Mouse (Mus musculus) MEL (cell line): ENCODE data around the gene Reln. TPM values are rescaled to one million over a fixed set of nuclear protein-coding genes. Genes with fewer than 3 reads are reported as not detected.

Experiments used
- DNase-seq: peaks from one replicate; pipeline ENCODE4 v3.0.0; 2011; ENCODE audit warnings: low read depth, low spot score
- H3K27ac ChIP-seq: 2 replicates; pipeline ENCODE4 v1.5.1; 2012; ENCODE audit warnings: low read depth, mild to moderate bottlenecking, control low read depth, low read length, moderate library complexity; ENCODE audit not compliant: control insufficient read depth
- H3K27me3 ChIP-seq, 2 experiments: fragments of 150-350 bp in 1 of 2; sonication (generic) in 1 of 2; 2 replicates each; pipeline ENCODE4 v1.6.1; 2012; ENCODE audit warnings: low read length in 2 of 2, mild to moderate bottlenecking in 2 of 2, improper control_type of control experiment in 1 of 2, moderate library complexity in 1 of 2; ENCODE audit not compliant: insufficient read depth in 2 of 2, control insufficient read depth in 1 of 2
- H3K36me3 ChIP-seq, 2 experiments: 2 replicates each; pipeline ENCODE4 v1.6.1; 2012 to 2014; ENCODE audit warnings: low read length in 2 of 2, improper control_type of control experiment in 1 of 2, inconsistent platforms in 1 of 2, mild to moderate bottlenecking in 1 of 2; ENCODE audit not compliant: insufficient read depth in 2 of 2, control insufficient read depth in 1 of 2
- H3K4me1 ChIP-seq, 2 experiments: fragments of 150-350 bp in 1 of 2; sonication (generic) in 1 of 2; 2 replicates each; pipeline ENCODE4 v1.6.1; 2012; ENCODE audit warnings: low read length in 2 of 2, improper control_type of control experiment in 1 of 2, mild to moderate bottlenecking in 1 of 2; ENCODE audit not compliant: insufficient read depth in 2 of 2, control insufficient read depth in 1 of 2
- H3K4me3 ChIP-seq, 2 experiments: fragments of 150-350 bp in 1 of 2; sonication (generic) in 1 of 2; 2 replicates each; pipeline ENCODE4 v1.5.1; 2012; ENCODE audit warnings: low read depth in 2 of 2, low read length in 2 of 2, mild to moderate bottlenecking in 2 of 2, moderate library complexity in 2 of 2, control low read depth in 1 of 2, improper control_type of control experiment in 1 of 2; ENCODE audit not compliant: control insufficient read depth in 1 of 2, insufficient read depth in 1 of 2
- H3K79me2 ChIP-seq: 2 replicates; pipeline ENCODE4 v1.6.1; 2012; ENCODE audit warnings: mild to moderate bottlenecking, low read length, moderate library complexity; ENCODE audit not compliant: control insufficient read depth, poor library complexity, insufficient read depth
- H3K9ac ChIP-seq: 2 replicates; pipeline ENCODE4 v1.6.1; 2012; ENCODE audit warnings: low read depth, mild to moderate bottlenecking, control low read depth, low read length, moderate library complexity; ENCODE audit not compliant: control insufficient read depth, poor library complexity, severe bottlenecking
- H3K9me3 ChIP-seq: fragments of 150-350 bp; sonication (generic); replicated peaks from 2 replicates; pipeline ENCODE4 v1.6.1; 2012; ENCODE audit warnings: mild to moderate bottlenecking, low read length, improper control_type of control experiment, moderate library complexity; ENCODE audit not compliant: insufficient read depth
- CHD2 ChIP-seq: IDR thresholded peaks from 2 replicates; pipeline ENCODE4 v1.6.1; 2011; ENCODE audit warnings: low read length, improper control_type of control experiment
- CTCF ChIP-seq, 3 experiments: IDR thresholded peaks in 2 of 3; conservative IDR thresholded peaks in 1 of 3; 2 replicates each; pipeline ENCODE4 v1.5.1; 2011 to 2012; ENCODE audit warnings: low read length in 3 of 3, low read depth in 2 of 3, mild to moderate bottlenecking in 2 of 3, improper control_type of control experiment in 1 of 3, inconsistent platforms in 1 of 3, mixed read lengths in 1 of 3, moderate library complexity in 1 of 3; ENCODE audit not compliant: control insufficient read depth in 1 of 3, insufficient read depth in 1 of 3, poor library complexity in 1 of 3, severe bottlenecking in 1 of 3
- E2F4 ChIP-seq: IDR thresholded peaks from 2 replicates; pipeline ENCODE4 v1.6.1; 2011; ENCODE audit warnings: low read depth, low read length, improper control_type of control experiment, borderline replicate concordance
- ELF1 ChIP-seq: IDR thresholded peaks from 2 replicates; pipeline ENCODE4 v1.6.1; 2014; ENCODE audit warnings: low read depth, mild to moderate bottlenecking, inconsistent platforms, low read length, improper control_type of control experiment, moderate library complexity
- ETS1 ChIP-seq: IDR thresholded peaks from 2 replicates; pipeline ENCODE4 v1.6.1; 2012; ENCODE audit warnings: low read depth, mild to moderate bottlenecking, inconsistent platforms, low read length, improper control_type of control experiment, moderate library complexity
- GABPA ChIP-seq: IDR thresholded peaks from 2 replicates; pipeline ENCODE4 v1.6.1; 2012; ENCODE audit warnings: low read depth, mild to moderate bottlenecking, inconsistent platforms, low read length, improper control_type of control experiment, moderate library complexity
- JUND ChIP-seq: IDR thresholded peaks from 2 replicates; pipeline ENCODE4 v1.6.1; 2011; ENCODE audit warnings: low read depth, mild to moderate bottlenecking, improper control_type of control experiment, low read length
- KAT2A ChIP-seq: conservative IDR thresholded peaks from 2 replicates; pipeline ENCODE4 v1.6.1; 2012; ENCODE audit warnings: low read depth, low read length, improper control_type of control experiment, inconsistent platforms
- MAX ChIP-seq: IDR thresholded peaks from 2 replicates; pipeline ENCODE4 v1.6.1; 2011; ENCODE audit warnings: low read length, improper control_type of control experiment
- MAZ ChIP-seq: IDR thresholded peaks from 2 replicates; pipeline ENCODE4 v1.6.1; 2012; ENCODE audit warnings: low read depth, mild to moderate bottlenecking, inconsistent platforms, low read length, improper control_type of control experiment
- MEF2A ChIP-seq: IDR thresholded peaks from 2 replicates; pipeline ENCODE4 v1.6.1; 2014; ENCODE audit warnings: low read depth, mild to moderate bottlenecking, inconsistent platforms, low read length, improper control_type of control experiment; ENCODE audit not compliant: poor library complexity, insufficient replicate concordance, severe bottlenecking; ENCODE audit errors: extremely low read depth
- MYB ChIP-seq: IDR thresholded peaks from 2 replicates; pipeline ENCODE4 v1.6.1; 2011; ENCODE audit warnings: mild to moderate bottlenecking, low read depth, low read length, improper control_type of control experiment
- NELFE ChIP-seq: IDR thresholded peaks from 2 replicates; pipeline ENCODE4 v1.6.1; 2011; ENCODE audit warnings: low read depth, low read length, improper control_type of control experiment
- NRF1 ChIP-seq: IDR thresholded peaks from 2 replicates; pipeline ENCODE4 v1.6.1; 2014; ENCODE audit warnings: low read depth, mild to moderate bottlenecking, inconsistent platforms, low read length, improper control_type of control experiment, moderate library complexity; ENCODE audit not compliant: poor library complexity, insufficient read depth, severe bottlenecking
- POLR2A ChIP-seq, 2 experiments: IDR thresholded peaks; 2 replicates each; pipeline ENCODE4 v1.6.1; 2011 to 2012; ENCODE audit warnings: low read length in 2 of 2, mild to moderate bottlenecking in 2 of 2, control low read depth in 1 of 2, improper control_type of control experiment in 1 of 2, low read depth in 1 of 2, moderate library complexity in 1 of 2; ENCODE audit not compliant: control insufficient read depth in 1 of 2, insufficient read depth in 1 of 2, poor library complexity in 1 of 2
- POLR2AphosphoS2 ChIP-seq: IDR thresholded peaks from 2 replicates; pipeline ENCODE4 v1.6.1; 2011; ENCODE audit warnings: low read length, improper control_type of control experiment
- POLR2AphosphoS5 ChIP-seq: IDR thresholded peaks from 2 replicates; pipeline ENCODE4 v1.6.1; 2012; ENCODE audit warnings: low read depth, borderline replicate concordance, mild to moderate bottlenecking, inconsistent platforms, low read length, moderate library complexity, mixed read lengths
- RCOR1 ChIP-seq: IDR thresholded peaks from 2 replicates; pipeline ENCODE4 v1.6.1; 2012; ENCODE audit warnings: low read depth, mild to moderate bottlenecking, inconsistent platforms, low read length, improper control_type of control experiment
- SIN3A ChIP-seq: IDR thresholded peaks from 2 replicates; pipeline ENCODE4 v1.6.1; 2012; ENCODE audit warnings: low read length, improper control_type of control experiment, inconsistent platforms
- SMC3 ChIP-seq: IDR thresholded peaks from 2 replicates; pipeline ENCODE4 v1.6.1; 2011; ENCODE audit warnings: low read depth, low read length, improper control_type of control experiment
- TBP ChIP-seq: IDR thresholded peaks from 2 replicates; pipeline ENCODE4 v1.8.0; 2011; ENCODE audit warnings: low read depth, low read length, improper control_type of control experiment
- TCF12 ChIP-seq: IDR thresholded peaks from 2 replicates; pipeline ENCODE4 v1.6.1; 2014; ENCODE audit warnings: low read depth, mild to moderate bottlenecking, inconsistent platforms, low read length, improper control_type of control experiment, moderate library complexity
- UBTF ChIP-seq: IDR thresholded peaks from 2 replicates; pipeline ENCODE4 v1.6.1; 2012; ENCODE audit warnings: low read depth, mild to moderate bottlenecking, inconsistent platforms, low read length, improper control_type of control experiment, moderate library complexity, borderline replicate concordance; ENCODE audit not compliant: insufficient read depth
- USF1 ChIP-seq: IDR thresholded peaks from 2 replicates; pipeline ENCODE4 v1.6.1; 2014; ENCODE audit warnings: low read depth, mild to moderate bottlenecking, inconsistent platforms, low read length, improper control_type of control experiment, moderate library complexity
- USF2 ChIP-seq, 2 experiments: IDR thresholded peaks; 2 replicates each; pipeline ENCODE4 v1.6.1; 2011 to 2012; ENCODE audit warnings: improper control_type of control experiment in 2 of 2, low read length in 2 of 2, borderline replicate concordance in 1 of 2, inconsistent platforms in 1 of 2, low read depth in 1 of 2, mild to moderate bottlenecking in 1 of 2; ENCODE audit not compliant: insufficient read depth in 1 of 2
- ZKSCAN1 ChIP-seq: IDR thresholded peaks from 2 replicates; pipeline ENCODE4 v1.6.1; 2012; ENCODE audit warnings: low read depth, mild to moderate bottlenecking, inconsistent platforms, low read length, improper control_type of control experiment, moderate library complexity
- ZNF384 ChIP-seq: IDR thresholded peaks from 2 replicates; pipeline ENCODE4 v1.6.1; 2012; ENCODE audit warnings: low read depth, mild to moderate bottlenecking, inconsistent platforms, low read length, improper control_type of control experiment
- polyA plus RNA-seq, 2 experiments: library from polyadenylated mRNA; stranded (reverse) in 1 of 2; unstranded in 1 of 2; fragments of >175 nt in 1 of 2; fragments of >200 nt in 1 of 2; gene quantifications; 2 replicates each; pipeline versions ENCODE4 v1.2.1 to v1.2.4; 2012; ENCODE audit warnings: low replicate concordance in 2 of 2, low read depth in 1 of 2; ENCODE audit not compliant: insufficient read length in 2 of 2, insufficient read depth in 1 of 2, missing spikeins in 1 of 2
- total RNA-seq: library from RNA; depleted of rRNA; stranded (reverse); fragments of 300-350 nt; gene quantifications from 2 replicates; pipeline ENCODE4 v1.2.3, GENCODE M21; 2012

The Reln gene
- total and polyA plus RNA-seq, 3 experiments: not detected

- Histone ChIP-seq H3K27ac (no peak overlapping the region), H3K4me3 (no peak overlapping the region), H3K4me1 (no peaks in the 10 kb centered on the region), H3K27me3 (peaks cover 0 to 1% of the 10 kb centered on the region in 2 experiments; a peak in 1 of 4 replicates), H3K9ac (no peak overlapping the region), H3K9me3 (no peaks in the 10 kb centered on the region), H3K79me2 (no peaks in the 10 kb centered on the region), H3K36me3 (no peaks in the 10 kb centered on the region)
- DNase-seq: no peak
- TF ChIP-seq USF2 (IDR thresholded peaks at IDR 0.05; ENCODE audit: borderline replicate concordance in 1 of 2, insufficient read depth in 1 of 2, low read depth in 1 of 2, low read length in 2 of 2) (no peak), SMC3 (no peak), SIN3A (no peak), KAT2A (no peak), TBP (no peak), POLR2AphosphoS2 (no peak), ETS1 (no peak), NRF1 (no peak), ZNF384 (no peak), CHD2 (no peak), ZKSCAN1 (no peak), MYB (no peak), GABPA (no peak), POLR2A (IDR thresholded peaks at IDR 0.05; ENCODE audit: control insufficient read depth in 1 of 2, insufficient read depth in 1 of 2, low read depth in 1 of 2, low read length in 2 of 2, poor library complexity in 1 of 2) (no peak)
Measured at GRCm38 (mm10) chr5:22033039-22033438, 311.5 kb downstream of the Reln start.

- DNase-seq: no peak
- H3K4me1 ChIP-seq: no peaks in the 10 kb centered on the region
- peaks cover 0 to 1% of the 10 kb centered on the region in 2 experiments; a peak in 1 of 4 replicates for H3K27me3 ChIP-seq
- no peak overlapping the region for H3K9ac ChIP-seq
- H3K79me2 ChIP-seq: no peaks in the 10 kb centered on the region
- no peaks in the 10 kb centered on the region for H3K9me3 ChIP-seq
- no peak overlapping the region for H3K27ac ChIP-seq
- TF ChIP-seq RCOR1 (no peak), ETS1 (no peak), MEF2A (no peak)
- H3K4me3 ChIP-seq: no peak overlapping the region
- no peaks in the 10 kb centered on the region for H3K36me3 ChIP-seq
Measured at GRCm38 (mm10) chr5:22031653-22032052, 312.8 kb downstream of the Reln start.

- no peaks in the 10 kb centered on the region for H3K9me3 ChIP-seq
- H3K4me1 ChIP-seq: no peaks in the 10 kb centered on the region
- H3K4me3 ChIP-seq: no peak overlapping the region
- no peak overlapping the region for H3K9ac ChIP-seq
- H3K79me2 ChIP-seq: no peaks in the 10 kb centered on the region
- DNase-seq: no peak
- no peak overlapping the region for H3K27ac ChIP-seq
- no peaks in the 10 kb centered on the region for H3K36me3 ChIP-seq
- H3K27me3 ChIP-seq: peaks cover 0 to 1% of the 10 kb centered on the region in 2 experiments; a peak in 2 of 4 replicates
- TF ChIP-seq USF2 (IDR thresholded peaks at IDR 0.05; ENCODE audit: borderline replicate concordance in 1 of 2, insufficient read depth in 1 of 2, low read depth in 1 of 2, low read length in 2 of 2): no peak
- TF ChIP-seq UBTF: no peak
- TF ChIP-seq ZNF384: no peak
- TF ChIP-seq MYB: no peak
- no peak for TF ChIP-seq MAZ
- no peak for TF ChIP-seq POLR2AphosphoS5
- TF ChIP-seq MAX: no peak
- TF ChIP-seq CTCF (IDR thresholded peaks at IDR 0.05 in 2 of 3, conservative IDR thresholded peaks at IDR 0.05 in 1 of 3; ENCODE audit: control insufficient read depth in 1 of 3, insufficient read depth in 1 of 3, low read depth in 2 of 3, low read length in 3 of 3, poor library complexity in 1 of 3, severe bottlenecking in 1 of 3): no peak
- no peak for TF ChIP-seq JUND
- TF ChIP-seq NELFE: no peak
- TF ChIP-seq TBP: no peak
- no peak for TF ChIP-seq ELF1
- TF ChIP-seq ZKSCAN1: no peak
- no peak for TF ChIP-seq USF1
- no peak for TF ChIP-seq RCOR1
- no peak for TF ChIP-seq E2F4
- no peak for TF ChIP-seq TCF12
Measured at GRCm38 (mm10) chr5:22028379-22028778, 316.1 kb downstream of the Reln start.
